Mouse (Mus musculus) G1E (cell line): Measurements from ENCODE around the gene Gria3.

ENCODE experiments used
- CTCF ChIP-seq: IDR thresholded peaks from 2 replicates; pipeline ENCODE4 v1.5.1; 2012; ENCODE audit warnings: low read depth, low read length, inconsistent platforms, mixed read lengths
- GATA1 ChIP-seq: IDR thresholded peaks from 2 replicates; pipeline ENCODE4 v1.6.1; 2012; ENCODE audit warnings: borderline replicate concordance, low read length, inconsistent platforms, mixed read lengths
- GATA2 ChIP-seq: IDR thresholded peaks from 2 replicates; pipeline ENCODE4 v1.6.1; 2012; ENCODE audit warnings: low read depth, low read length, inconsistent platforms, borderline replicate concordance

GRCm38 (mm10) chrX:41688869-41689268, 288.2 kb downstream of the Gria3 start:
- TF ChIP-seq CTCF (no peak), GATA1 (no peak), GATA2 (no peak)
